Mouse (Mus musculus) lung, adult 2 months (tissue): ENCODE measurements around the gene Gabrg1.

Experiments
- CTCF ChIP-seq: fragments of 200-500 bp; IDR thresholded peaks from 2 replicates; pipeline ENCODE4 v1.5.1; 2011; ENCODE audit warnings: mild to moderate bottlenecking, low read length, control low read depth; ENCODE audit not compliant: insufficient read depth
- POLR2A ChIP-seq: fragments of 200-500 bp; IDR thresholded peaks from 2 replicates; pipeline ENCODE4 v1.6.1; 2011; ENCODE audit warnings: low read depth, mild to moderate bottlenecking, control low read depth, low read length, borderline replicate concordance; ENCODE audit errors: extremely low read depth

DNA sequence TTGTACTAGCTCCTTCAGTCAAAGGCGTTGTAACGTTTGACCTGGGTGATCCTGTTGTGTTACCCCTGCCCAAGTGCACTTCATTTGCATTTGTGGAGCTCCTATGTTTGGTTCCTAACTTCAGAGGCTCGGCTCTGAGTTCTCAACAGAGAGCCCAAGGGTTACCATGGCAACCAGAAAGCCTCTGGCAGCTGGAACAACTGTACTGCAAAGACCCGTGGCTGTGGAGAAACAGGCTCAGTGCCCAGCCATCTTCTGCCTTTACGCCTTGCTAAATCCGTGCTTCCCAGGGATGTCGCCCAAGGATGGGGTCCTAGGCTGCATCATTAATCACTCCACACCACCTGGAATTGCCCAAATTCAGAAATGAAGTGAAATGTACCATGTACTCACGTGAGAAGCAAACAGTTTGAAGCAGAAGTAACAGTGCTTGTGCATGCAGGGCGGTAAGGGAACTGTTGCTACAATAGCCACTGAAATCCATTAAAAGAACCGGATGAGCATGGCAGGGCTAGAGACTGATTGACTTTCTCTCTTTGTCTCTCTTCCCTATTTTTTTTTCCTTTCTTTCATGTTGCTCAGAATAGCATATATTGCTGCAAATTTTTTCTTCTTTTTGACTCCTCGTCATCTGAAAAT lies 798 bp upstream of the Gabrg1 start:
- no peak for TF ChIP-seq CTCF
- no peak for TF ChIP-seq POLR2A
